Mouse (Mus musculus): ENCODE data around the gene Polr2l.
A peak's percentile ranks its signal among the peaks of the same experiment; 100 is the strongest.

Gene Polr2l

DNA sequence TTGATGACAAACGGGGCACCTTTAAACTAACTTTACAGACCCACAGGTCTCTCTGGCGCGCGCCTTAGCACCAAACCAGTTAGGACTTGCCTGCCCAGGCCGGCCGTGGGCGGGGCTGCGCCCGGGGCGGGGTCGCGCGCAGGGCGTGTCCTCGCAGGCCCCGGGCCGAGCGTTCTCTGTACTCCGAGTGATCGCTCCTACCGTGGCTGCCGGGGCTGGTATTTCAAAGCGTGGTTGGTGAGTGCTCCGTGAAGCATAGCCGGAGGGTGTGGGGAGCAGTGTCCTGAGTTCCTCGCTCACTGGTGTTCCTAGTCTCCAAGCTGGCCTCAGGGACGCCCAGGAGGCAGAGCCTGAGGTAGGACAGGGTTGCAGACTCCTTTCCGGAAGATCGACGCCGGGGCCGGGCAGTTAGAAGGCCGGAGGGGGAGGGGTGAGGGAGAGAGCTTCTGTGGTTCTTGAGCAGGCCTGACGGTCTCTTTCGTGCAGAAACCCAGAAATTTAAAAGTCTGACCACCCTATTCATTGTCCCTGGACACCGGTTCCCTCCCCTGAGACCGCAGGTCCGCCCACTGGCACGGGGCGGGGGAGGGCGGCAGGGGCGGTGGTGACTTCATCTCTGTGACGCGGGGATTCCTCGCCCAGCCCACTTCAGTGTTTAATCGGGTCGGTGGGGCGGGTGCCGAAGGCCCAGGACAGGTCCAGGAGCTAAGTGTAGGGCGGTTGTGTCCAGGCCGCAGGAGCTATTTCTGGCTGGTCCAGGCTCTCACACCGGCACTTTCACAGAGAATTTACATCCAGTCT lies 7.5 kb downstream of the Polr2l start, which contains the start of gene Cd151:
Gene Cd151 (plus strand): TSS at position 163 of the 801 bp plus-strand sequence.
- DNase-seq (ENCODE audit: low spot score): peak; percentile 73

DNA sequence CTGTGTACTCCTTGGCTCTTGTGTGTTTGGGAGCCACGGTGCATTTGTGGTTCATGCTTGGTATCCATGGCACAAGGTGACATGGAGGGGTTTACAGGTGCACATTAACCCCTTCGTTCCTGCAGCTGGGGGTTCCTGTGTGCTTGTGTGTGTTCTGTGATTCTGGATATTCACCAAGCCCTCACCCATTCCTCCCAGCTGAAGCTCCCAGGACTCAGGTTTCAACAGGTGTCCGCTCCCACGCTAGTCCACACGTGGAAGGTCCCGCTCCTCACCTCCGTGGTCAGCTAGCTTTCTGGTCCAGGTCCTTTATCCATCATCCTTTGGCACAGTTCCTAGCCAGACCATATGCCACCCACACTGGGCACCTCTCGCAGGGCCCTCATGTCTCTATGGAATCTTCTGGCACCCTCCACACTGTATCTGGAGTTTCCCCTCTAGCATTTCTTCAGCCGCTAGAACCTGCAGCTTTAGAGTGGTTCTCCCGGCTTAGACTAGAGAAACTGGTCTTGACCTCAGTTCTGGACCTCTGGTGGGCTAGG lies 8.3 kb downstream of the Polr2l start:
- DNase-seq (ENCODE audit: low spot score): no peak

- DNase-seq (ENCODE audit: low spot score): no peak
These were observed 8.9 kb downstream of the Polr2l start for GRCm38 (mm10) chr7:141466045-141466394.

GRCm38 (mm10) chr7:141465388-141466044 lies 9.4 kb downstream of the Polr2l start:
- no peak for DNase-seq (ENCODE audit: low spot score)

DNA sequence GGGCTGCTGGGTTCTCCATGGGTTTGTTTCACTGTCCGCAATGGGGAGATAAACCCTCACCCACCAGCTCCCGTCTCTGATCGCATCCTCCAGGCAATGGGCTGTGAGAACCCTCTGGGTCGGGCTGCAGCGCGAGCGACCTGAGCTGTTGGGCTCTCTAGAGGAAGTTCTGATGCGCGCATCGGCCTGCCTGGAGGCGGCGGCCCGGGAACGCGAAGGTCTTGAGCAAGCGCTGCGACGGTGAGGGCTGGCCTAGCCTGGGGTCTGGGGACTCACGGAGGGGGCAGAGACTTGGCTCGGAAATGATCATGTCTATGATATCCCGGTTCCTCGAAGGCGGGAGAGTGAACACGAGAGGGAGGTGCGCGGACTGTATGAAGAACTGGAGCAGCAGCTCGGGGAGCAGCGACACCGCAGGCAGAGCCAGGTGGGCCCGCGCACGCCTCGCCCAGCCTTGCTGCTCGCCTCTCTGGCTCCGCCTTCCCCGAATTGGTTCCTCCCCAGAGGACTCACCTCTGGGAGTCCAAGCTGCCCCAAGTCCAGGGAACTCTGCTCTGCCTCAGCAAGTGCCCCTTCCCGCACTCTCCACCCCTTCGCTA lies 10.2 kb downstream of the Polr2l start:
- DNase-seq (ENCODE audit: low spot score): no peak

DNA sequence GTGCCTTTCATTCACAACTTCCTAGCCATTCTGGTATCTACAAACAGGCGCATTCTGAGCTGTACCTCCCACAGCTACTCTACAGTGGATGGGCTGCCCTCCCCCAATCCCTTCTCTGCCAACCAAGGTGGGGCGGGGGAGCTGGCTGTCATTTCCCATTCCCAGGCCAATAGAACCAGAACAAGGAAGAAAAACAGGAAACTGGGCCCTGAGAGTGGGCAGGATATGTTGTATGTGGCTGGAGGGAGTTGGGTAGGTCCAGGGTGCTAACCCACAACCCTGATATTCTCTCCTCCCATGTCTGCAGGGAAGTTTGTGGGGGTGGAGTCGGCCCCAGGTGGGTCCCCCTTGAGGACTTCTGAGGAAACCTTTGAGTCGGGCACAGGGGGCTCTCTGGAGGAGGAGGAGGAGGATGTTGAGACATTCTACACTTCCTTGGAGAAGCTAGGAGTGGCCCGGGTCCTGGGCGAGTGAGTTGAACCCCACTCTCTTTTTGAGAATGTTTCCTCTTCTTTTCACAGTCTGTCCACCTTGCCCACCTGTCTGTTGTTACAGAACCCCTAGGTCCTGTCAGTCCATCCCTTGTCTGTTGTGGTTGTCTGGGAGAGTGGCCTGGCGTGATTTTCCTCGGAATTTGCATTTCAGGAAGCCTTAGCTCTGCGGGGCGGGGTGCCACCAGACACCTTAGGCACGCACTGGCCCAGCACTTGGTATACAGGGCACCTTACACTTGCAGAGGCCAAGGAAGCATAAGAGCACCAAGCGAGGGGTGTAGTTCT lies 10.9 kb downstream of the Polr2l start:
- DNase-seq (ENCODE audit: low spot score): no peak

DNA sequence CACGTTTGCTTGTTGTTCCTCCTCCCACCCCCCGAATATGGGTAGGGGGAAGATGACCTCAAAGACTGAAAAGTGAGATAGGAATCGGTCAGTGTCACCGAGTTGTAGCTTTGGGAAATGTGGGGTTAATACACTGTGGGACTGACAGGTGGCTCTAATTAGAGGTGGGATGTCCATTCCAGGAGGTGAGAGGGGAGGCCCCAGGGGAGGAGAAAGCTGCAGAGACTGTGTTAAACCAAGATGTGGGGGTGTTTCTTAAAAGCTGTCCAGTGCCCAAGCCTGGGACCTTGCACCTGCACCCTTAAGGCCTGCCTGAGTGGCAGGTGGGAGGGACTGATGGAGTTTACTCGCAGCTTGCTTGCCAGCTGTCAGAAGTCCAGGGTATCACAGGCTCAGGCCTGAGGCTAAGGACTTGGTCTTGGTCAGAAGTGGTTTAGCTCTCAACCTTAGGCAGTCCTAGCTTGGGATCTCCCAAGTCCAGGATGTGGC lies 12.6 kb downstream of the Polr2l start:
- DNase-seq (ENCODE audit: low spot score): no peak

DNA sequence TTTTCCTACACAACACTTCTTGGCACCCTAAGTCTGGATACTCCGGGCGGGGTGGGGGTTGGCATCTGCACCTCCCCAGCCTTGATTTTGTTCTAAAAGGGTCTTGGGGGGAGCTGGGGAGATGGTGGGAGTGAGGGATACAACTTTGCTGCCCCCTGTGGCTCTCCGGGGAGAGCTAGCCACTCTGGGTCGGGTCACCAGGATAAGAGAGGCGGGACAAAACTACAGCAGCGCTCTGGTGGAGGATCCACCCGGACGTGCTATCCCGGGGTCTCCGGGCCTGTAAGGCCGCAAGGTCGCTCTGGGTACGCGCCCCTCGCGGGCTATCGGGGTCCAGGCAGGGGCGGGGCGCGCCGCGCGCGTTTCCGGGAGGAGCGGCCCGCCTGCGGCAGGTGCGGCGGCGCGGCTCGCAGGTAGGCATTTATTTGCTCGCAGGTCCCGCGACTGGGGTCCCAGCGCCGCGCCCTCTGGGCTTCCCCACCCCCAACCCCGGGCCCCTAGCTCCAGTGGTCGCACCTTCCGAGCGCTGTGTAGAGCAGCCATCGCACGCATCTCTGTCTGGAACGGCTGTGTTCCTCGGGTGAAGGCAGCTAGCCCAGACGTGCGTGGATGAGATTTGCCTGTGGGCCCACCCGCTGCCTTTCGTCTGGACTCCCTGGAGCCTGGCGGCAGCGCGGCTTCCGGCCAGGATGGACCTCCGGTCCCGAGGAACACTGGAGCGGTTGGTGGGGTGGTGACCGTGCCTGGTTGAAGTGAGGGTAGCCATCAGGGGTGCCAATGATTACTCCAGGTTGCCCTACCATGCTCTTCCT lies 13.2 kb downstream of the Polr2l start:
- DNase-seq (ENCODE audit: low spot score): no peak

DNA sequence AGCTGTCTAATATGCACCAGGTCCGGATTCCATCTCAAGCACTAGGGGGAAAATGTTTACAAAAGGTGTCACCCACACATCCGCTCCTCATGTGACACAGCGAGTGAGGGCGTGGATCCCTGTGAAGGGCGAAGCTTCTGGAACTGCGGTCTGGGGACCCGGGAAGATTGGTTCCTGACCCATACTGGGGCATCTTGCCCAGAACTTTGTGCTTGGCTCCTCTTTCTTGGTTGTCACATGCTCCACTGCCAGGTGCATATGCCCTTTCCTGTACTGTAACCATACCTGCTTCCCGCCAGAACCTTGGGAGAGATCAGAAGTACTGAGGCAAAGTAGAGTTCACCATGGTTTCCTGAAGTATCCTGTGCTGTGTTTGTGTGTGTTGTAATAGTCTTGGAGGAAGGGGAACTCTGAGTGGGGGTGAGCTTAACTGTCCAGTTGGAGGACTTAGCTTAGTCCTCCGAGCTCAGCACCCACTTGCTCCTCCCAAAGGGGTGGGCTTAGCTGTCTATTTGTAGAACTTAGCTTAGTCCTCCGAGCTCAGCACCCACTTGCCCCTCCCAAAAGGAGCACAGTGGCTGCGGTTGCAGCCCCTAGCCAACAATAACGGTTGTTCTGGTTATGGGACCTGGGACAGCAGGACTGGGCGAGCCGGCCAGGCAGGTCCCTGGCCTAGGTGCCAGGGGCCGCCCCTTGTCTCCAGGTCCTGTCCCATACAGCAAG lies 14.4 kb downstream of the Polr2l start, which contains the start of gene Cracr2b:
Gene Cracr2b (plus strand): TSS at position 704 of the 723 bp plus-strand sequence.
- DNase-seq (ENCODE audit: low spot score): no peak

- DNase-seq (ENCODE audit: low spot score): no peak
These were observed 14.9 kb downstream of the Polr2l start for GRCm38 (mm10) chr7:141460001-141460390.

DNA sequence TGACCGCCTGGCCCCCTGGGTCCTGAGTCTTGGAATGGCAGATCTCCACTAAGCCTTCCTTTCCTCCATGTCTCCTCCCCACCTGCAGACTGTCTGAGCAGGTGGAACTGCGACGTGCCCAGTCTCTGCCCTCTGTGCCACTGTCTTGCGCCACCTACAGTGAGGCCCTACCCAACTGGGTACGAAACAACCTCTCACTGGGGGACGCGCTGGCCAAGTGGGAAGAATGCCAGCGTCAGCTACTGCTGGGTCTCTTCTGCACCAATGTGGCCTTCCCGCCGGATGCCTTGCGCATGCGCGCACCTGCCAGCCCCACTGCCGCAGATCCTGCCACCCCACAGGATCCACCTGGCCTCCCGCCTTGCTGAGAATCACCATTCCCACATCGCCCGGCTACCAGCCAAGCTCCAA lies 15.6 kb downstream of the Polr2l start:
- no peak for DNase-seq (ENCODE audit: low spot score)

- no peak for DNase-seq (ENCODE audit: low spot score)
These were observed 16.3 kb downstream of the Polr2l start for GRCm38 (mm10) chr7:141458661-141459060.

- peak; percentile 70 for DNase-seq (ENCODE audit: low spot score)
These were observed 16.8 kb downstream of the Polr2l start for GRCm38 (mm10) chr7:141457986-141458660.

DNA sequence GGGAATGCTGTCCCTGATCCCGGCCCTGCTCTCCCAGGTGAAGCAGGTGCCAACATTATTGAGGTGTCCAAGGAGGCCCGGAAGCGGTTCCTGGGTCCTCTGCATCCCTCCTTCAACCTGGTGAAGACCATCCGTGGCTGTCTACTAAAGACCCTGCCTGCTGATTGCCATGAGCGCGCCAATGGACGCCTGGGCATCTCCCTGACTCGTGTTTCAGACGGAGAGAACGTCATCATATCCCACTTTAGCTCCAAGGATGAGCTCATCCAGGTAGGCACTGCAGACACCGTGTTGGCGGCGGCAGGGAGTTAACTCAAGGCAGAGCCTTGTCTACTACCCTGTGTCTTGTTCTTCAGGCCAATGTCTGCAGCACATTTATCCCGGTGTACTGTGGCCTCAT lies 17.7 kb downstream of the Polr2l start:
- DNase-seq (ENCODE audit: low spot score): no peak

DNA sequence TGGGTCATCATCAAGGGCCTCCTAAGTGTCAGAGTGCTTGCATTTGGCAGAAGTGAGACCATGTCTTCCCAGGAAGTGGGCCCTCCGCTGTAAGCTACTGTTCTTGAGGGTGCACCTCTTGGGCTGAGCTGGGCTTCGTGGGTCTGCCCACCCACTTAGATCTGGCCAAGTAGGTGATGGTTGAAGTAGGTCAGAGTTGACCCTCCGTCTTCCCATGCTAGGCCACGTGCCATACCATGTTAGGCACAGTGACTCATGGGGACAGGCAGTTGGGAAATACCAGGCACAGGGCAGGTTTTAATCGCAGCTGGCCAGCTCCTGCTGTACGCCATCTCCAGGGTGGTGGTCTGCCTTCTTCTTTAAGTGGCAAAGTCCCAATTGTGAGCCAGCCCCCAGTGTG lies 18.2 kb downstream of the Polr2l start:
- no peak for DNase-seq (ENCODE audit: low spot score)

- DNase-seq (ENCODE audit: low spot score): peak; percentile 69
These were observed 19.2 kb downstream of the Polr2l start for GRCm38 (mm10) chr7:141455610-141456314.

DNA sequence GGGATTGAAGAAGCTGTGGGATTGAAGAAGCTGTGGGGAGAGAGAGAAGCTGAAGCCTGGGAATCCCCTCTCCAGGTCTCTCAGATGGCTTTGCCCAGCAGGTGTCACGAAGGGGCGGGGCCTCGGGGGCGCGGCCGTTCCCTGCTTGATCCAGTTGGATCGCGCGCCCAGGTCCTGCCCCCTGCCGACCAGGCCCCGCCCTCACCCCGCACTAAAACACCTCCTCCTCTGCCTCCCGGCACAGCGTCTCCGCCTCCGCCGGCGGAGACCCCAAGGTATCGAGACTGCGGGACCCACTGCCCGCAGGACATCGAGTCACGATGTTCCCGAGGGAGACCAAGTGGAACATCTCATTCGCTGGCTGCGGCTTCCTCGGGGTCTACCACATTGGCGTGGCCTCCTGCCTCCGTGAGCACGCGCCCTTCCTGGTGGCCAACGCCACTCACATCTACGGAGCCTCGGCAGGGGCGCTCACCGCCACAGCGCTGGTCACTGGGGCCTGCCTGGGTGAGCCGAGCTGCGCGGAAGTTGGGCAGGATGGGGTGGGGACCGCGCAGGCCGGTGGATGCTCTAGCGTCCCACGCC lies 19.9 kb downstream of the Polr2l start, which contains the start of gene Pnpla2:
Gene Pnpla2 (plus strand): TSS at position 232 of the 585 bp plus-strand sequence.
- peak; percentile 95 for DNase-seq (ENCODE audit: low spot score)

DNA sequence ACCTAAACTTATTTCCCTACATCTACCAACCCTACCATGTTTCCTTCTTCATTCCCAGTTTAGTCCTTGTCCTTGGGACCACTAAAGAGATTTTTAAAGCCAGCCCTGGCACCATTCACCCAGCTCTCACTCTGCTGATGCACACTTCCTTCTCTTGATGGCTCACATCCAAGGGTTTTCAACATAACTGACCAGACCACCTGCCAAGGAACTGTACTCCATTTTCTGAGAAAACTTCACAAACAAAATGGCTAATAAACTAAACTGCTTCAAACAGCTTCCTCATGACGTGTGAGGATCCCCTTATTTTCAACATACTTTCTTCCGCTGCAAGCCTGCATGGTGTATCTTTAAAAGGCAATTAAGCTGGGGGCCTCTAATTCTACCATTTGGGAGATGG lies 21.3 kb downstream of the Polr2l start:
- no peak for DNase-seq (ENCODE audit: low spot score)

DNA sequence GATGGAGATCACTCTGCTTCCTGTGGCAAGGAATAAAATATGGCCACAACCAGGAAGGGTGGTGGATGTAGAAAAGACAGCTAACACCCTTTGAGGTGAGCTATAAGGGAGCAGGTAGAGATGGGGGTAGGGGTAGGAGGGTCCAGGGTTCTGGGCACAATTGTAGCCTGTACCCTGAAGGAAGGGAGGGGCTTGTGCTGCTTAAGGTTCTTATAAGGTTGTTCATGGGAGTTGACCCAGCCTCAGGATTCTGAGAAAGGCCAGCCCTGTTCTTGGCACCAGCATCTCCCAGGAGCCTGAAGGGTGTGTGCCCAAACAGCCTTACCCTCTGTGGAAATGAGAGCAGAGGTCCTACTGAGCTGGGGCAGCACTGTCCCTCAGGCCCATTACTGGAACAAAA lies 23.0 kb downstream of the Polr2l start:
- DNase-seq (ENCODE audit: low spot score): no peak
